Mouse (Mus musculus) layer of hippocampus, postnatal 36 days (tissue): Measurements from ENCODE around the gene Tmbim1. TPM values are rescaled to one million over a fixed set of nuclear protein-coding genes. Genes with fewer than 3 reads are reported as not detected.
"Not testable (repeated sequence)": the region's sequence is repeated elsewhere in the genome, so short reads cannot be mapped to it uniquely, and the experiment has no call there.

Source experiments
- DNase-seq, 2 experiments: peaks; one replicate each; pipeline ENCODE4 v3.0.0; 2022
- total RNA-seq, 2 experiments: library from RNA; stranded (reverse); gene quantifications; 2 replicates each; pipeline ENCODE4 v1.2.3; 2021

Gene Tmbim1
- total RNA-seq, 2 experiments from 2014 or later = 25.1 to 25.4 TPM

DNA sequence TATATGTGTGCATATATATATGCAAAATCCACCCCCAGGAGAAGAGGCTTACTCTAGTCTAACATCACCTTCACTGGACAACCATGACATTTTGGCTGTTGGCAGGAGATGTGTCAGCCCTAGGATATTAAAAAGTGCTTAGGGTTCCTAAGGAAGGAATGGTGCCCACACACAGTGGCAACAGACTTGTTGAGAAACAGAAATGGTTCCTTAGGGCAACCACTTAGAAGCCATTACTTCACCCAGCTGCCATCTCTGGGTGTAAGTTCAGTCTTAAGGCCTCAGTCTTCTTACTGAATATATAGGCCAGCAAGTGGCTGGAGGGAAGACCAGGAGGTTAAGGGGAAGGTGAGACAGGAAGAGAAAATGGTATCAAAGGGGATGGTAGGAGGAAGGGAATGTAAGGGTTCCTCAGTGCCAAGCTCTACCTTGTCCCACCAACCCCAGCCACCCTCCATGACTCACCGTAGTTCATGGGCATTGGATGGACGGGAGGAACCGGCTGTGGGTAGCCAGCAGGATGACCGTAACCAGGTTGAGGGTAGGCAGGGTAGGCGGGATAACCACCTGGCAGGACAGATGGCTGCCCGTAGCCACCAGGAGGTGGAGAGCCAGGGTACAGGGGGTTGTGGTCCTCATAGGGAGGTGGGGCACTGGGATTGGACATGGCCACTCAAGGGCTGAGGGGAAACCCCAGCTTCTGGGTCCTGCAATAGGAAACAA is 10.5 kb downstream of the Tmbim1 start:
- no peak for DNase-seq

DNA sequence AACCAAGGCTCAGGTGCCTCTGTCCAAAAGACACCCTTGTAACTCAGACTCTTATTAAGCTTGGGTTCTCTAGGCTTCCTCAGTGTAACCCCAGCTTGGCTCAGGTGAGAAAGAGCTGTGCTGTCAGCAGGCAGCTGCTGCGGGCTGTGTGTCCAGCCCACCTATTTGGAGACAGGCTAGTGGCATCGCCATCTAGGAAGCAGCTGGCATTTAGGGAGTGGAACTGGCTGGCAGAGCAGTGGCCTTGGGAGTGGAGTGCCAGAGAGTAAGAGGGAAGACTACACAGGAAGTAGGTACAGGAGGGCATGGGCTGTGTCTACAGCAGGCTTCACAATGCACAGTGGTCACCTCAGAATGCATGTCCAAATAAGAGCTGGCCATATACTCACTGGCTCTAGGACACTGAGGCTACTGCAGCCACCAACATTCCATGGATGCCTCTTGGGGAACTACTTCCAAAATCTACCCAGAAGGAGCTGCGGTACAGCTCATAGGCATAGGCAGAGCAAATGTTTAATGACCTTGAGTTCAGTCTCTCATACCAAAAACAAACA is 11.3 kb downstream of the Tmbim1 start:
- DNase-seq = no peak

DNA sequence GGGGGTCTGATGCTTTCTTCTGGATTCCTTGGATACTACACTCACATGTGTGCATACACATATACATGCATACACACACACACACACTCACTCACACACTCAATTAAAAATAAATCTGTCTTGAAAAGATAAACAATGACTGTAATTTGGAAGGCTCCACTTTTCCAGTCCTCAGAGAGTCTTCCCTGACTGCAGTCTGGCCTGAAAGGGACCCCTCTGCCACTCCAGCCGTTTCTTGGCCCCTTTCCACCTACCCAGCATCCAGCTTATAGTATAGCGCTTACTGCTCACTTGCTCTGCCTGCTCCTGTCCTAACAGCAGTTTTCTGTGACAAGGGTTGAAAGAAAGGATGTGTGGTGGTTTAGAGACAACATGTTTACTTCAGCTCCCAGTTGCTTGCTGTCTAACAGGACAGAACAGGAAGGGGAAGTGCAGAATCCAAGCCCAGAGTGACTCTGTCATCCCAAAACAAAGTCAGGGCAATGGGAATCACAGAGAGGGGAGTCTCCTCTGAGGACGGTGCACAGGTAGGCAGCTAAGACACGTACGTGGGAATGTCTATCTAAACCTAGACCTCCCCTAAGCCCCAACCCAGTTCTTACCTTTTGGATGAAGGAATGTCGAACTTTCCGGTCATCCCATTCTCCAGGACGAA is 12.0 kb downstream of the Tmbim1 start:
- DNase-seq = no peak

DNA sequence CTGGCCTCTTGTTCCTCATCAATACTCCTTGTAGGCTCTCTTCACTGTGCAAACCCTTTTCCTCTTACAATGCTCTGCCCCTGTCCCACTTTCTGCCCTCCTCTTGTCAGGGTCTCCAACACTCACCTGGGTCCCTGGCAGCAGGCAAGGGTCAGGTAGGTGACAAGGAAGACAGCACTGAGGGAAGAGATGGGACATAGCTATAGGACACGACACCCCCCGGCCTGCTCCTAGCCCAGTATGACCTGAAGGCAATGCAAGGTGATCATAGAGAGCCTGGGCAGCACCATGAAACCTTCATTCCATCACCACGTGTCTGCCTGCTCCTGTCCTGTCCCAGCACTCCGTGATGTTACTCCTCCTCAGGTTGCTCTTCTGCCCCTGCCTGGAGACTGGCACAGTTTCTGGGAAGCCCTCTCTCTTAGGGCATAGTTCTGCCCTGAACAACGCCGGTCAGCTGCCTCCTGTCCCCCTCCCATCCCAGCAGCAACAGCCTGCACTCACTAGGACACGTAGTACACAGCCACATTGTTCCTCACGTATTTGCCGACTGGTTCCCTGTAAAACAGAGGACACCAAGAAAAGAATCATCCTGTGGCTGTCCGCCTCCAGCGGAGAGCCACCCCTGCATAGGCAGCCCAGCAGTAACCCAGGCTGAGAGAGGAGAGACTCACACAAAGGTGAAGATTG is 12.9 kb downstream of the Tmbim1 start:
- DNase-seq = no peak

DNA sequence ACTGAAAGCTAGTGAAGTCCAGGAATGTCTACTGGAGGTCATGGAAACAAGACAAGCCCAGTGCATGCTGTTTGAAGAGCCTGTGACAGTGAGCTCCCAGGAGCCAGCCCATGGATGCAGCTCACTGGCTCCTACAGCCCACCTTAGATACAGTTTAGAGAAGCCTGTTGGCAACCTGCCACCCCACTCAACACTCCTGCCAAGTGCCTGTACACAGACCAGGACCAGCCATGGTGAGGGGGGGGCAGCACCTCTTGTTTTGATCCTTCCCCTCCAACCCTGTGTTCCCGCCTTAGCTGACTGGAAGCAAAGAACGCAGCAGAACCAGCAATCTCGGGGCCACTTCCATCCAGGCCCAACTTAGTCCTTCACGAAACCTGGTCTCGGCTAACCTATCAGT is 15.3 kb downstream of the Tmbim1 start:
- no peak for DNase-seq

DNA sequence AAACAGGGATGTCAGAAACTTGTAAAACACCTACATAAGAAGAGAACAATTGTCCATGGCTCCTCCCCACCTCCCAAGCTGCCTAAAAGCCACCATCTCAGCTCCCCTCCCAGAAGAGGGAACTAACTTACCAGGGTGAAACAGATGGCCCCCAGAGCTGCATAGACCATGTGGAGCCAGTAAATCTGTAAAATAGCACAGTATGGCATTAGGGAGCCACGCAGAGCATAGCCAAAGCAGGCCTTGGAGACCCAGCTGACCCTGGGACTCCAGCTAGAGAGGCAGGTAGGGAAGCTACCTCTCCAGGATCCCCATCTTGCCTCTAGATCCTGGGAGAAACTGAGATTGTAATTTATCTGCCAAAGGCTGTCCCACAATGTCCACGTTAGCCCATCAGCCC is 15.7 kb downstream of the Tmbim1 start:
- DNase-seq = no peak

DNA sequence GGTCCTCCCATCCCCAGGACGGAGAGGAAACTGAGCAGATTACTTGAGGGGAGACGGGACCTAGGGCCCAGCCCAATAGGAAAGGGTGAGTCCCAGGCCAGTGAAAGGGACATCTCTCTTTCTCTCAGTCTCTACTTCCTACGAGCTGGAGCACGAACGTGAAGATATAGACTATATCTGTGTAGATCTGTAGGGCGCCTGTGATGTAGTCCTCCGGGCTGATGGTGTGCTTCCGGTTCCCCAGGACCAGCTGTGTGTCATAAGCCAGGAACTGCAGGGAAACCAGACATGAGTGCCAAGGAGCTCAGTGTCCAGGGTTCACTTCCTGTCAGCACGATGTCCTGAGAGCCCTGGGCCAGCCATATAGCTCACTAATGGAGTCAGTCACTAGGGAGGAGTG is 16.2 kb downstream of the Tmbim1 start:
- DNase-seq = no peak

DNA sequence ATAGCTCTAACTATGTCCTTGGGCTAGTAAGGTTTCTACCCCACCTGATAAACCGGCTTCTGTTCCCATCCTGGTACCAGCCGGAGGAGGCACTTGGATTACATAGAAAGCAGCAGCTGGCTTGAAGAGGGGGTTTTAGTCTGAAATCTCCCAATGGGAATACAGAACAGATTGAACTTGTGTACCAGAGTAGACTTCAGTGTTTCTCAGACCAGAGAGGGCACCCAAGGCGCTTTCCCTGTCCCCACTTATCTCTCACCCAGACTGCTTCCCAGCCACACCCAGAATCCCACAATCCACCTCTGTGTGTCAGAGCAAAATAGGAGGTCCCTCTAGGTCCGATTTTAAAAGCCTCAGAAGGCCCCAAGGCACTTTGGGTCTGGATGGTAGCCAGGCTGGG is 17.1 kb downstream of the Tmbim1 start:
- DNase-seq = no peak

DNA sequence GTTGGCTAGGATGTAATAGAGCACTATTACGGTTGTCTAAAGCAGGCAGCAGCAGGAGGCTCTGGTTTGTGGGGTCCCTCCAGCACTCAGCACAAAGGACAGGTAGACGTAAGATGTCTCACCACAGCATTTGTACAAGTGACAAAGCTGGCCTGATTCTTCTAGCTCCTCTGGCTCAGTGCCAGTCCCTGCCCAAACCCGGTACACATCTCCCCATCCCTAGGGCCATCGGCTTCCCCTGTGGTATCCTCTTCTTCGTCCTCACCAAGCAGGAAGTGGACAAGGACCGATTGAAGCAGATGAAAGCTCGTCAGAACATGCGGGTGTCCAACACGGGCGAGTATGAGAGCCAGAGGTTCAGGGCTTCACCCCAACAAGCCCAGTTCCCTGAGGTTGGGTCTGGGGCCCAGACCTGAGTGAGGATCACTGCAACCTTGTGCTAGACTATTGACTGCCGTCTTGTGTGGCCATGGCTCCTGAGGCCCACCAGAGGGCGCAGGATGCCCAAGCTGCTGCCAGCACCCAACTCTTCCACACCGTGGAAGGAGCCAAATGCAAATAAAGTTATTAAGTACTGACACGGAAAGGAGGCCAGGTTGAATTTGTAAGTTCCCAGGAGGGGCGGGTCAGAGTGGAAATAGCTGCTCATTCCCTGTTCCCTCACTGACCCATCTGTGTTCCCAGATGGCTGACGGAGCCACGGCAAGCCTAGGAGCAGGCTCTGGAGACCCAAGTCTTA is 18.4 kb downstream of the Tmbim1 start:
- DNase-seq = not testable (repeated sequence)

DNA sequence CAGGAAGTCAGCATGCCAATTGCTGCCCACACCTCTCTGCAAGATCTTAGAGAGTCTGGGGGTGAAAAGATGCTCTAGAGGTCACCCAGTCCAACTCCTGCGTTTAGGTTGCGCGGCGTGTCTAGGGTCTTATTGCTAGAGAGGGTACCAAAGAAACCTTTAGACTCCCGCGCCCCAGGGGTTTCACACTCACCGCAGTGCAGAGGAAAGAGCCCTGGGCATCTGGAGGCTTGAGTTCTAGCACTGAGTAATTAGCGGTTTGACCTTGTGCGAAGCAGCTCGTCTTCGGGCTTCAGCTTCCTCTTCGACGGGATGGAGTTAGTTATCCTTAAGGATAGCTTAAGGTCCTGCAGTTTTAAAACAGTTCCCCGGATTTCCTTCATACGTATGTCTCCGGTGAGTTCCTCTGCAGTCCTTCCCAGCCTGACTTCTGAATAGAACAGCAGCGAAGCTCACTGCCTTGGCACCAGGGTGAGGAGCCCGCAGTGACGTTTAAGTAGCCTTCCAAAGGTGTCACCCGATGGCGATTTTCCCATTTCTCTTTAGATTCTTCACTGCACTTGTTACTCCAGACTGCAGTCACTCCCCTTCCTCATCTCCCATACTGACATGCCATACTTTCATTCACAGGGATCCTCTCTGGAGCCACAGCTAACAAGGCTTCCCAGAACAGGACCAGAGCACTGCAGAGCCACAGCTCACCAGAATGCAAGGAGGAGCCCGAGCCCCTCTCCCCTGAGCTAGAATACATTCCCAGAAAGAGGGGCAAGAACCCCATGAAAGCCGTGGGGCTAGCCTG is 20.0 kb downstream of the Tmbim1 start:
- DNase-seq = no peak

DNA sequence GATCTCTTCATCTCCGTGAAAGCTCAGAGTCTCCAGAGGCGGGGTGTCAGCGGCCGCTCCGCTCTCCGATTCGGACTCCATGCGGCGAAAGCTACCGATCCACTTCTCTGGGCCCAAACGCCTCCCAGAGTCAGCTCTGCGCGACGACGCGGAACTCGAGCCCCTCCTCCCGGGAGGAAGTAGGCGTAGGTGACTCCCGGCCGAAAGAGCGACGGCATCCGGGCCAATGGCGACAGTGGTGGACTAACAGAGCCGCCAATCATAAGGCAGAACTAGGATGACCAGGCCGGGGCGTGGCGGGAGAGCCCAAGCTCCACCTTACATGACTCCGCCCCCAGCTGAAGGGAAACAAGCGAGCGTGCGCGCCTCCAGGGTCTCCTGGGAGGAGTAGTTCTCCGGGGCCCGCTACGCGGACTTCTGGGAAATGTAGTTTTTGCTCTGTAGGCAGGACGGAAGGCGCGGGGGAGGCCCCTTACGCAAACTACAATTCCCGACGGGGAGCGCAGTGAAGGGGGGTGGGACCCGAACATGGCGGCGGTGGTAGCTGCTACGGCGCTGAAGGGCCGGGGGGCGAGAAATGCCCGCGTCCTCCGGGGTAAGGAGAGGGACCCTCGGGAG is 20.8 kb downstream of the Tmbim1 start, which contains the start of the genes Aamp and Pnkd:
Gene Aamp, minus strand, starts transcription at position 196 of the 618 bp plus-strand sequence.
Gene Pnkd, plus strand, starts transcription at position 388 of the 618 bp plus-strand sequence.
- DNase-seq = peak; percentile 100

DNA sequence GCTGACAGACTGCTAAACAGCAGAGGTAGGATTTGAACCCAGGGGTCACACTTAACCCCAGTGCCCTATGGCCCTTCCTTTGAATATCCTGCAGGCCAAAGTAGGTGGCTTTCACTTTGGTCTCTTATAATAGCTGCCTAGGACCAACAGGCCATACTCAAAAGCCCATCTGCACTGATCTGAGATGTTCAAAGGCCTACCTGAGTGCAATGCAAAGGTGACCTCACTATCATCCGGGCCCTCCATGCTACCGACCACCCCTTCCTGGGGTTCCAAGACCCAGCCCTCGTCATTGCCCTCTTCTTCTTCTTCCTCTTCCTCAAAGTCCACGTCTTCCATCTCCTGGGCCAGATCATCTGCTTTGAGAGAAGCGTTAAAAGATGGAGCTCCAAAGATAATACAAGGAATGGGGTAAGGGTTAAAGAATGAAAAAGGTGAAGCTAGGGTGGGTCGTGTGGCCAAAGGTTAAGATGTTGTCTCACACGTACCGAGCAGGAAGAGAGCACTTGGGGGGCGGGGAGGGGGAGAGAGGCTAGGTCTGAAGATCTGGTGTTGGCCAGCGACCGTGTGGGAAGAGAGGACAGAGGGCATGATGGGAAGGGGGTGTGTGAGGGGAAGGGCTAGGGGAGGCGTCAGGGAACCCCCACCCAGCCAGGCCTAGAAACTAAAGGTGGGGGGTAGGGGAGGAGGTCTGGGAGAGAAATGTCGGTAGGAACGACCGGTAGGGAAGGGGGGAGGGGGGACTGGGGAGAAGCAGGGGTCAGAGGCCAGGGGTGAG is 21.5 kb downstream of the Tmbim1 start:
- peak; percentile 40 to 53 for DNase-seq

DNA sequence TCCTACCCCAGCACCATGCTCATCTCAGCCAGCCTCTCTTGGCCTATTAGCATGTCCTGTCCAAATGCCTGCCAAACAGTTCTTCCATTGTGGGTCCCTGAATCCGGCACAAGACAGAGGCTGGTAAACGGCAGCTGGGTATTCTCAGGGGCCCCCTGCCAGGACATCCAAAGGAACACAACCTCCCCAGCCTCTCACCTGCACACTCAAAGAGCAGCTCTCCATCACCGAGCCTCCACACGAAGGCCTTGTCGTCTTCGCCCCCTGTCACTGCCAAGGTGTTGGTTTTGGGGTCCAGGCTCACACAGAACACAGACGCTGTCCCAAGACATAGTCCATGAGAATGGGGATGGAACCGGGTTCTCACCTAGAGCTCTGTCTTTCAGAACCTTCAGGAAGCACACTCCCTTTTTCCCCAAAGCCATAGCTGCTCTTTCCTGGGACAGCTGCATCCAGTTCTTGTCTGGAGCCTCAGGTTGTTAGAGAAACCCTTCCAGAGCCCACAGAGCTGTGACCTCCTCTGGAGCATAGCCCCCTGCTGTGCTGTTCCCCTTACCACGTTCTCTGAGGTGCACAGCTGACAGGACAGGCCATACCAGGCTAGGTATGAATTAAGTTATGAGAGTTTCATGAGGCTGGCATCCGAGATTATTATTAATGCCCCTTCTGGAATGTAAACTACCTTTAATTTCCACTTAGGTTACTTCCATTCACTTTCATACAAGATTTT is 22.4 kb downstream of the Tmbim1 start:
- DNase-seq = no peak

DNA sequence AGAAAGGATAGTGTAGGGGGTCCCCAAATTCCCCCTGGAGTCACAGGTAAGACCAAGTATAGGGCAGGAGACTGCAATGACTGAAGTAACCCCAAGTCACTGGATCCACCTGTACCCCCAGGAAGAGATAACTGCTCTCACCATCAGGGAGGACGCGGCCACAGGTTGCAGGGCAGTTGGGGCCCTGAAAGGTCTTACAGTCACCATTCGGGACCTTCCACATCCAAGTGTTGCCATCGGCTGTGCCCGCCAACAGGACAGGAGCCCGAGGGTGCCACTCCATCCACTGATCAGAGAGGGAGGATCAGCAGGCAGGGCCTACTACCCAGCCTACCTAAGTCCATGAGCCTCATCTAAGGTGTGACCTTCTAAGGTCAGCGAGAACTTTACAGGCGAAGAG is 23.5 kb downstream of the Tmbim1 start:
- no peak for DNase-seq

DNA sequence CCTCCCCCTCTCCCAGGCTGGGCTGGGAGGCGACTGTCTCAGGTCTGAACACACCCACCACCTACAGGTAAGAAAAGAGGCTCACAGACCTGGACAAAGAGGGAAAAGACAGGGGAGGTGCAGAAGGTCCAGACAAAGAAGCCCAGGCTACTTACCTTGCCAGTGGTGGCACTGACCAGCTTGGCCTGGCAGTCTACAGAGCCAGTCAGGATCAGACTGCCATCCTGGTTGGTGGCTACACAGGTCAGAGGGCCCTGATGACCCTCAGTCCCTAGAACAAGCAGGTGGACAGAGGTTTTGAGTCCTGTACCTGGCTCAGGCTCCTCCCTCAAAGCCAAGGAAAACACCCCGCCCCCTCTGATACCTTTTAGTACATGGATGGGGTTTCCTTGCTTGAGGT is 24.1 kb downstream of the Tmbim1 start:
- no peak for DNase-seq

DNA sequence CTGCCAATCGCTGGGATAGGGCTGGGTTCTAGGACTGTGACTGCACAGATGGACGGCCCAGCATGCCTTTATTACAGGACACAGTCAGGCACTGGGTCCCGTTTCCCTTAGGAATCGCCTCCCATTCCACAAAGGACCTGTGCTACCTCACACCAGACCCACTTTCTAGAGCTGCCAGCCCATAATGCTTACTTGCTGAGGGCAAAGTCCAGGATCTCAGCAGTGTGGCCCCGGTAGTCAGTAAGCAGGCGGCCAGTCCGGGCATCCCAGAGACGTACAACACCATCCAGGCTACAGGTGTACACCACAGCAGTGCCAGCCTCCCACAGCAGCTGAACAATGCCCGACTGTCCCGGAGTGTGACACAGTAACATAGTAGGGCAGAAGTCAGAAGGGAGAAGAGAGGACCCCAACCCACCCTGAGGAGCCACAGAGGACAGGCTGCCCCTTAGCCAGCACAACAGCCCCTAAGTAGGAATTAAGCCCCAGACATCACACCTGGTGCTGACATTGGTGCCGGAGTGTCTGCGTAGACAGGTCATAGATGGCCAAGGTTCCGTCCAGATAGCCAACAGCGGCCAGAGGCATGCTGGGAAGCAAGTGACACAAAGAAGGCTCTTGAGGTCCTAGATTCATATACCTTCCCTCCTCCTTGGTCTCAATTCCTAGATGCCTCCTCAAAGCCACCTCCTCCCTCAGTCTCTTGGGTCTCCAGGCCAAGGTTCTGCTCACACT is 24.7 kb downstream of the Tmbim1 start:
- DNase-seq = no peak

DNA sequence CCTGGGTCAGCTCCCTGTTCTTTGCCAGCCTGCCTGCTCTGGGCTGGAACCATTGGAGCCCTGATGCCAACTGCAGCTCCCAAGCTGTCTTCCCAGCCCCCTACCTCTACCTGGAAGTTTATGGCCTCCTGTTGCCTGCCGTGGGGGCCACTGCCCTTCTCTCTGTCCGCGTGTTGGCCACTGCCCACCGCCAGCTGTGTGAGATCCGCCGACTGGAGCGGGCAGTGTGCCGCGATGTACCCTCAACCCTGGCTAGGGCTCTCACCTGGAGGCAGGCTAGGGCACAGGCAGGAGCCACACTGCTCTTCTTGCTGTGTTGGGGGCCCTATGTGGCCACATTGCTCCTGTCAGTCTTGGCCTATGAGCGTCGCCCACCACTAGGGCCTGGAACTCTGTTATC is 26.4 kb downstream of the Tmbim1 start:
- no peak for DNase-seq

DNA sequence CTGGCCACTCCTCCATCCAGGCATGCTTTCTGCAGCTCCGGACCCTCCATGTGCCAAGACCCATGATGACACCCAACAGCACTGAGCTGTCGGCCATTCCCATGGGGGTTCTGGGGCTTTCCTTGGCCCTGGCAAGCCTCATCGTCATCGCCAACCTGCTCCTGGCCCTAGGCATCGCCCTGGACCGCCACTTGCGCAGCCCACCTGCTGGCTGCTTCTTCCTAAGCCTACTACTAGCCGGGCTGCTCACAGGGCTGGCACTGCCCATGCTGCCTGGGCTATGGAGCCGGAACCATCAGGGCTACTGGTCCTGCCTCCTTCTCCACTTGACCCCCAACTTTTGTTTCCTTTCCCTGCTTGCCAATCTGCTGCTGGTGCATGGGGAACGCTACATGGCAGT is 26.9 kb downstream of the Tmbim1 start, which contains the start of gene Gpbar1:
Gene Gpbar1, plus strand, starts transcription at position 13 of the 400 bp plus-strand sequence.
- no peak for DNase-seq
